Mouse (Mus musculus): ENCODE results near the gene Rpl36a-ps1.
"Not testable (repeated sequence)": the region's sequence is repeated elsewhere in the genome, so short reads cannot be mapped to it uniquely, and the experiment has no call there.

Gene Rpl36a-ps1

DNA sequence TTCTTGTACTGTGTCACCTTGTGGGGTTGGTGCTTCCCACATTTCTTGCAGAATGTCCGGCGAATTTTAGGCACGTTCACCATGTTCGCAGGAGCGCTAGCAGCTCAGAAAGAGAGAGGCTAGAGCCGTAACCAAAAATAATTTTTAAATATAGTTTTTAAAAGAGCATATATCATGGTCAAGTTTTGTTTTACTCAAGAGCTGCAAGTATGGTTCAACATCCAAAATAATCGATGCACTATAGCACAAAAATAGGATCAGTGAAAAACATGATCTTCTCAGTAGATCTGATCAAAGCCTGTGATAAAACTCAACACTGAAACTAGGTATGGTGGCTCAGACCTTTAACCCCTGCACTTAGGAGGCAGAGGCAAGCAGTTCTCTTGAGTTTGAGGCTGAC is at the start of gene Rpl36a-ps1:
TSS of gene Rpl36a-ps1 (minus strand) at position 101 of the 400 bp plus-strand sequence.
- DNase-seq (ENCODE audit: extremely low read depth, low read depth, low spot score): no peak

DNA sequence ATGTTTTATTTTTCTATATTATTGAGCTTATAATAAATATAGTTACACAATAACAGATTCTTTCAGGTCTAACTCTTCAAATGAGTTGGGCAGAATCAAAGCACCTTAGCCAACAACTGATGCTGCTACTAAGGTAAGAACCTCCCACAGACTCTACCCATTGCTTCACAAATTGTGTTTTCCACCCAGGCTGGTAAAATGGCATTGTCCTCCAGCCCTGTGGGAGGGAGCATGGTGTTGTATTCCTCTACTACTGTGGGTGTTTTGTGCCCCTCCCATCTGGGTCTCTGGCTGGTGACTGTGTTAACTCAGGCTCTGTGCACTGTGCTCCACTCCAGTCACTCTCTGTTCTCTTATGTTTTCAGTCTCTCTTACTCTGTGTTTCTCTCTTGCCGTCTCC is 49.4 kb upstream of the Rpl36a-ps1 start:
- peak; percentile 55 for DNase-seq (ENCODE audit: extremely low read depth, low read depth, low spot score)

DNA sequence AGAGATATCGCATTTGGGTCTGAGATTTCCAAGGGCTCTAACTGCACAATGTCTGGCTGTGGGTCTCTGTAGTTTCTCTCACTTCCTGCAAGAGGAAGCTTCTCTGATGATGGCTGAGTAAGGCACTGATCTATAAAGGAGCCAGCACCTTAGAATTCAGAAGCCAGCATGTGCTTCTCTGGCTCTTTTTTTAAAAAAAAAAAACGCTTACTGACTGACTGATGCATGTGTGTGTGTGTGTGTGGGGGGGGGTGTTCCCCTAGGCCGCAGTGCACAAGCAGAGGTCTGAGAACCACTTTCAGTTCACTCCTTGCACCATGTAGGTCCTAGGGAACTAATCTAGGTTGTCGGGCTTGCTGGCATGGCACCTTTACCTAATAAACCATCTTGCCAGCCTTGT is 47.3 kb upstream of the Rpl36a-ps1 start:
- no peak for DNase-seq (ENCODE audit: extremely low read depth, low read depth, low spot score)

DNA sequence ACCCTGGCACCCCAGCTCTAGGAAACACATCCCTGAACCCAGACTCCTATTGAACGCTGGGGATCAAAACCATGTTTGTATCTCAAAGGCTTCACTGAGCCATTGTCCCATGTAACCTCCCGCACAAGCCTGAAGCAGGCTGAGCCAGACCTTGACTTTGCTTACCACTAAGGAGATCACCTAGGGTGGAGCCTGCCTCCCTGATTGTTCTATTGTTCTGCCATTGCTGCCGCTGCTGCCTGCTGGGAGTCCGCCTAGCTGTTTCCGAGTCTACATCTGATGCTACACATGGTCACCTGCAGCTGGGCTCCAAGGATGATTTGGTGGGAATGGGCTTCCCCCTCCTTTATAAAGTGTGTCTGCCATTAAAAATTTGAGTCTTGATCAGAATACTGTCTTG is 45.2 kb upstream of the Rpl36a-ps1 start:
- not testable (repeated sequence) for DNase-seq (ENCODE audit: extremely low read depth, low read depth, low spot score)

DNA sequence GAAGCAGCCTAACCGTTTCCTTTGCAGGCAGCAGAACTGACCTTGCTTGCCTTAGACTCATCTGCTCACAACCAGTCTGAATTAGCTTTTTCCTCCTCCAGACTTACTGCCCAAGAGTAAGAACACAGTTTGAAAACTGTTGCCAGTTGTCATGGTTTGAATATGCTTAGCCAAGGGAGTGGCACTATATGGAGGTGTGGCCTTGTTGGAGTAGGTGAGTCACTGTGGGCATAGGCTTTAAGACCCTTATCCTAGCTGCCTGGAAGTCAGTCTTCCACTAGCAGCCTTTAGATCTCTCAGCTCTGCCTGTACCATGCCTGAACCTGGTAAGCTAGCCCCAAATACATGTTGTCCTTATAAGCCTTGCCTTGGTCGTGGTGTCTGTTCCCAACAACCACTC is 43.6 kb upstream of the Rpl36a-ps1 start:
- DNase-seq (ENCODE audit: extremely low read depth, low read depth, low spot score): no peak

DNA sequence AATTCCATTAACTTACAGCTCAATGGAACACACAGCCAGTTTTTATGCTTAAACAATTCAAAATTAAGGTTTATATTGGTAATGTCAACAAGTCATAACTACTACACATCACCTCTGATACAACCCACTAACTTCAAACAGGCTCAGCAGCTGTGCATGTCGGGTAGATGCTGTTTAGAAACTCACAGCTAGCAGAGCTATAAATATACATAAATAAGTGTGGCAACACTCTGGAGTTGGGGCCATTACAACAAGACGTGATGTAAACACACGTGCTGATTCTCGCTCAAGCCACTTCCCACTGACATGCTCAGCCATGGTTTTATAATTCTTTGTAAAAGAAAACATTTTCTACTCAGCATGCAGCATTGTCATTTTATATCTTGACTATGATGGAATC is 41.9 kb upstream of the Rpl36a-ps1 start:
- no peak for DNase-seq (ENCODE audit: extremely low read depth, low read depth, low spot score)

DNA sequence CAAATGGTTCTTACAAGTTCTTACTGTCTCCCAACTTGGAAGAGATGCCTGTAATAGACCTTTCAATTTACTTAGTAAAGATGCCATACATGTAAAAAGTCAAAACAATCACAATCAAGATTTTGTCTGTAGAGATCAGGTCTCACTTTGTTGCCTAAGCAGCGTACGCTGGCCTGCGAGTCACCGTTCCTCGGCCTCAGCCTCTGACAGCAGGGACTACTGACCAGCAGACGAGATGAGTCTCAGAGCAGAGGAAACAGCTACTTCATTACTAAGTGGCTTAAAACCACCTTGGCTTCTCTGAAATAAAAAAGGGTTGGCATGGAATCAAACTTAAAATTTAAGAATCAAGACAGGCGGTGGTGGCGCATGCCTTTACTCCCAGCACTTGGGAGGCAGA is 40.7 kb upstream of the Rpl36a-ps1 start:
- DNase-seq (ENCODE audit: extremely low read depth, low read depth, low spot score): not testable (repeated sequence)

DNA sequence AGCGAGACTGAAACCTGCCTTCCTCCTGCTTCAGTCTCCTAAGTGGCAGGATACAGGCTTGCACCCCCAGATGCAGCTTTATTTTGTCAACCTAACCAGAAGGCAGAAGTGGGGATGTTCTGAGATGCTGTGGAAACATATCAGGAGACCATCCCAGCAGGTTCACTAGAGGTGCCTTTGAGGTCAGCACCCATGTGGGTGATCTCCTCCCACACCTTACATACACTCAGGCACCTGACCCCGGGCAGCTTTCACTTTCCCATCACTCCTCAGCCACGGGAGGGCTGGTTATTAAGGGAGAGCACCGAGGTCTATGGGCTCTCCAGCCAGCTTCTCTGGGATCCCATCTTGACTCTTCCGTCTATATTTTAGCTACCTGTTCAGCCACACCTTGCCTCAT is 38.5 kb upstream of the Rpl36a-ps1 start:
- no peak for DNase-seq (ENCODE audit: extremely low read depth, low read depth, low spot score)

DNA sequence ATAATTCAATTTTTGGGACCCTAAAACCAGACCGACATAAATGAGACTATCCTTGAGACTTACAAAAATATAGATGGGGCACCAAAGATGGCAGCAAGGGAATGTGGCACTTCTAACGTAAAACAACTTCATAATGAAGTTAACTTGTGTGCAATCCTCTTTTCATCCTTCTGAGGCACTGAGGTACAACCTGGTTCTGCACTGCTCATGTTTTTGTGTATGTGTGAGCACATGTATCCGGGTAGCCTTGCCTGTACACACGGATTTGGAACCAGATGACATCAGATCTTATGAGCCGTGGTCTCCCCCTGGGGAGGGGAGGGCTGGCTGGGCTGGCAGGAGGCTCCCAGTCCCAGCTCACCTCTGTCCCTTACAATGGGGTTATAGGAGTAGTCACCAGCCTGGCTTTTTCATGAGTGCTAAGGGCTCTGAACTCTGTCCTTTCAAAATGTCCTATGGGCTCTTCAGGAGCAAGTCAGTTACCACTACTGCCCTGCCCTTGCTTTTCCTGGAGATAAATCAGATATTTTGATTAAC is 37.3 kb upstream of the Rpl36a-ps1 start:
- no peak for DNase-seq (ENCODE audit: extremely low read depth, low read depth, low spot score)

DNA sequence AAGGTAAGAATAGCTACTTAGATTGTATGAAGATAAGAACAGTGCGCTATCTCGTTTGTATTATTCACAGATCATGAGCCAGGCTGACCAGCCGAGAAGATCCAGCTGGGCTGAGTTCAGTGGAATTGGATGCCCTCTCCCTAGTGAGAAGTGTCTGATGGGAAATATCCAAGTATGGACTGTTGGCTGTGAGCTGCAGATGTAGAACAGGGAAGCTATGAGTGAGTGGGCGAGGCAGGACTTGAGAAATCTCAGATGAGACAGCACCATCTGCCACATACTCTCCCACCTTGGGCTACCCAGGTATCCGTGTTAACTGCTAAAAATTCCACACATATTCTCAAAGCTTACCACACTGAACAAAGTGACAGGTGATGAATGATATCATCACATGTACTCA is 35.9 kb upstream of the Rpl36a-ps1 start:
- DNase-seq (ENCODE audit: extremely low read depth, low read depth, low spot score): no peak

DNA sequence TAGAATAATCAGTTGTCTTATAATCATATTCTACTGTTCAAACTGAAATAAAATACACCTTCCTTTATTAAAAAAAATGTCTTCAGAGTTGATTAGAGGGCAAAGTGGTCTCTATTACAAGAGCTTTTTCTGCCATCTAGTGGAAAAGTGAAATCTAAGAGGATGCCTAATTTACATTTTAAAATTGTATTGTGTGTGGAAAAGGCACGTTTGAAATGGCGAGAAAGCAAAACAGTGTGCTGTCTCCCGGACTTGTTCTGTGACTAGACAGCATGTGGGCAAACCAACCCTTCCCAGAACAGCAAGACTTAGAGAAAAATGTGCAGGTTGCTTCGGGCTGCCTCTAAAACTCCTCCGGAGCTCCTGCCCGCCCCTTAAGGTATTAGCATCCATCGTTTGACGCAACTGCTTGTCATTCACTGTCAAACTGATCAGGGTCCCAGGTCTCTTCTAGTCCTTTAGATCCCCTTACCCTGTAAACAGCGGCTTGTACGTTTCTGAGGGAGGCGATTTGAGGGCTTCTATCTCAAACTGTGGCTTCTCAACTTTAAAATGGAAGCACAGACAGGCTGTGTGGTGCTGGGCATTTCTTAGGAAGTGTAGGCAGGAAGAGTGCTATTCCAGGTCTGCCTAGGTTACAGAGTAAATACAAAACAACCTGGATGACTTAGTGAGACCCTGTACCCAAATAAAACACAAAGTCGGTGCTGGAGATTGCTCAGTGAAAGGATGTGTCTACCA is 28.4 kb upstream of the Rpl36a-ps1 start:
- no peak for DNase-seq (ENCODE audit: extremely low read depth, low read depth, low spot score)

DNA sequence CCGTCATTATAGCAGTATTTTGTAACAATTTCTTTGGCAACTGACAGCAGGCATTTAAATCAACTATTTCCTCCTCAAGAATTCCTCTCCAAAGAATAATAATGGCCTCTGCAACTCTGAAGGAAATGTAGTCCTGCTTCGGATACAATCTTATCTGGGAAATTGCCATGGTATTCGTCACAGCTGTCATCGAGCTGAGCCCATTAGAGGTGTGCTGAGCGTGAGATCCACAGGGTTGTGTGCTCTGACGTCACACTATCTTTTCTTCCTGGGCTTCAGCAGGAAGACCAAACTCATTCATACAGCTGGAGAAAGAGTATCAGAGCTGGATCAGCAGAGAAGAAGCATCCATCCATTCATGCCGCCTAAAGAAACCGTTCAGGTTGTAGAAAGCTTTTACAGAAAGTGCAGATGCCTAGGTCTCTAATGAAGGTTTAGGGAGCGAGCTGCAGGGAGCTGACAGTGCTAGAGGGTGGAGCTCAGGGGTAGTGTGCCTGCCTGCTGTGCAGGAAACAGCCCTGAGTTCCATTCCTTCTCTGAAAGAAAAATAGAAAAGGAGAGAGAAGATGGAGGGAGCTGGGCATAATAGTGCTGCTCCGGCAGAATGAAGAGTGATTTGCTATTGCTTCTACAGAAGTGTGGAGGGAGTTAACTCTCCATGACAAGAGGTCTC is 25.2 kb upstream of the Rpl36a-ps1 start:
- DNase-seq (ENCODE audit: extremely low read depth, low read depth, low spot score): no peak

DNA sequence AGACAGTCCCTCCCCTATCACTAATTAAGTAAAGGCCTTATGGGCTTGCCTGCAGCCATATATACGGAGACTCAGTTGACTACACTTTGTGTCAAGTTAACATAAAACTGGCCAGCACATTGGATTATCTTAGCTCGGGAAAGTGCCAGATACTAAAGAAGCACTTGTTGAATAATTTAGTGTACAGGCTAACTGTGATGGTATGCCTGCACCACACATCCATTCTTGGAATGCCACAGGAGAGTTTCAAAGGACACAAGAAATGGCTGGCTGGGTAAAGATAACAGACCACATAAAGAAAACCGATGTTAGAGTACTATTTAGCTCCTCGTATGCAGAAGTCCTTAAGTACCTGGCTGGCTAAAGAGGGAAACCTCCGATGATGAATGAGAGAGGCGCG is 24.6 kb upstream of the Rpl36a-ps1 start:
- no peak for DNase-seq (ENCODE audit: extremely low read depth, low read depth, low spot score)

DNA sequence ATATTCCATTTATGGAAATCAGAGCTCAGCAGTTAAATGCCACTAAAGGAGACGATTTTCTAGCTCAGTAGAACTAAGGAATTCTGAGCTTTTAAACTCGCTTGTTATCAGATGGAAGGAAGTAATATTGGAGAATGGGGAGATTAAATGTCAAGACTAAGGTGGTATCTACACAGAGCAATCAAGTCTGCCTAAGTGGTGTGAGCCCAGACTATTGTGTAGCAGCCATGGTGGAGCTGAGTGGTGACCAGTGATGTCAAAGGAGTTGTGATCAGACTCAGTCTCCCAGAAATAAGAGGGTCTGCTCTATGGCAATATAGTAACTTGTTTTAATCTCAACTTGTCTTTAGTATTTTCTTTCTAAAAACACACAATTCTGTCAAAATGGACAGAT is 16.8 kb upstream of the Rpl36a-ps1 start:
- no peak for DNase-seq (ENCODE audit: extremely low read depth, low read depth, low spot score)

DNA sequence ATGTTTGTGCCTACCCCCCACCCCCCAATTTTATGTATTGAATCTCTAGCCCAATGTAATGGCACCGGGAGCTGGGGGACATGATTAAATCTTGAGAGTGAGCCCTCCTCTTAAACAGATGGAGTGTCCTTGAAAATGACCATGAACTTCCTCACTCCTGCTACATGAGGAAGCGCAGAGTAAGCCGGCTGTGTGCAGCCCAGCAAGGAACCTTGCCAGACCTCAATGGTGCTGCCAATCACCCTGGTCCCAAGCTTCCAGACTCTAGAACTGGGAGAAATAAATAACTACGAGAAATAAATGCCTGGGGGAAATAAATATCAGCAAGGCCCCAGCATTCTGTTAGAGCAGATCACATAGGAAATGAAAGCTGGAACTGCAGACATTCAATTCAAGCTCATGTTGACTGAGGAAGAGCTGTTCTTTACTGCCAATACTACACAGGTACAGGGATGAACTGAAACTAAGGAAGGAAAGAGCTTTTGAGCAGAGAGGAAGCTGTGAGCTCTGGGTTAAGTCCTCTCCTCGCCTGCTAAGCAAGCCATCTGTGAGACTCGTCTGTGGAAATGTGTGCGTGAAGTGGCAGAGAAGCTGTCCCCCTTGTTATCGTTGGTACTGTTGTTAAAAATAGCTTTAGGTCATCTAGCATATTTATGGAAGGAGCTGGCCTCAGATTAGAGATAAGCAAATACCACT is 16.3 kb upstream of the Rpl36a-ps1 start:
- no peak for DNase-seq (ENCODE audit: extremely low read depth, low read depth, low spot score)

DNA sequence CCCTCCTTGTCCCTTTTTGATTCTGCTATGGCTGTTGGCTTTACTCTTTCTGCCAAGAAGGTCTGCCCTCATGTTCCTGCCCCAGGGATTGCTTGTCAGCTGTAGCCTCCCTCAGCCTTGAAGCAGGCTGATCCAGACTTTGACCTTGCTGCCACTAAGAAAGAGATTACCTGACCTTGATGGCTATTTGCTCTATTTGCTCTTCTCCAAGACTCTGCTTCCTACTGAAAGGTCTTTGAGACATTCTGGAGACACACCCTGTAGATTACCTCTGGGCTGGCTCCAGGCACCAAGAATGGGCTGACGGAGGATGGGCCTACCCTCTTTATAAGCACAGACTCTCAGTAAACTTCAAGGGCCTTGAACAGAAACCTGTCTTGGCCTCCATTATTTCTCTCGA is 1.6 kb downstream of the Rpl36a-ps1 start:
- no peak for DNase-seq (ENCODE audit: extremely low read depth, low read depth, low spot score)

DNA sequence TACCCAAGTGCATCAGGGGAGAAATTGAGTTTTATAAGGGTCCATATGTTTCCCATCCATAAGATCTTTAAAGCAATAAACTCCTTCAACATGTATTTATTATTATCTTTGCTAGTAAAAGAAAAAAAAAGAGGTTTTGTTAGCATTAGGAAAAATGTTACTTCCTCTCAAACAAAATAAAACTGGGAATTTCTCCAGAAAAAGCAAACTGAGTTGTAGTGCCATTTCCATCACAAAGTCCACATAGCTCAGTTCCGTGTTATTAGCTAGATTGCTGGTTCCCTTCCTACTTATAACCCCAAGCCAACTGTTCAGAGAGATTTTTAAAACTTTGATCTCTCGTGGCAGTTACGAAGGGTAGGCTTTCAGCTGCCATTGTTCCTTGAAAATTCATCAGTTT is 3.5 kb downstream of the Rpl36a-ps1 start:
- no peak for DNase-seq (ENCODE audit: extremely low read depth, low read depth, low spot score)

DNA sequence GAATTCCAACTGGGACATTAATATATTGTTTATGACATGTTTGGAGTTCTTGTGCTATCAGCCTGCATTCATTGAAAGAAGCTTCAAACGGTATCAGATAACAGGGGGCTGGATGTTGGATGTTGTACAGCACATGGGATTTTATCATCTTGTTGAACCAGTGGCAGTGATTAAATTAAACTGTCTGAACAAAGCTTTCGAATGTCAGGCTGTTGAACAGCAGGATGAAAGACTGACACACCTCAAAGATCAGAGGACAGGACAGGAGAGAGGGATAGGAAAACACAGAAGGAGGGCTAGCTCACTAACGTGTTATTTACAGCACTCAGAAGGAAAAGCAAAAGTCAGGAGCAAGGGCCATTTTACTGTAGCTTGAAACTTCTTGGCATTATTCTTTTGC is 4.3 kb downstream of the Rpl36a-ps1 start:
- DNase-seq (ENCODE audit: extremely low read depth, low read depth, low spot score): no peak

DNA sequence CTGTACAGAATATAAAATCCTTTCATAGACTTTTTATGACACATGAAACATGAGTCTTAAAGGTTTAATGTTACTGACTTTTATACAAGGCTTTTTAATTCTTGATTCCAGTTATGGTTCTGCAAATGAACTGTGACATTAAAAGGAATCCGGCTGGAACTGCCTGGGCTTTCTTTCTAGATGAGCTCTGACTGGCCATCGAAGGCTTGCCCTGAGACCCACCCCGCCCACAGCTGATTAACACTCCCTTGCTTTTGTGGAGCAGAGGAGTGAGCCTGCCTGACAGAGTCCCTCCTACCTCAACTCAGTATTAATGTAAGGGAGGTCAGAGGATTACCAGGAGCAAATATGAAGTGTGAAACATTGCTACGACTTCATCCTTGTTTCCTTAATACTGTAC is 22.2 kb downstream of the Rpl36a-ps1 start:
- DNase-seq (ENCODE audit: extremely low read depth, low read depth, low spot score): no peak

DNA sequence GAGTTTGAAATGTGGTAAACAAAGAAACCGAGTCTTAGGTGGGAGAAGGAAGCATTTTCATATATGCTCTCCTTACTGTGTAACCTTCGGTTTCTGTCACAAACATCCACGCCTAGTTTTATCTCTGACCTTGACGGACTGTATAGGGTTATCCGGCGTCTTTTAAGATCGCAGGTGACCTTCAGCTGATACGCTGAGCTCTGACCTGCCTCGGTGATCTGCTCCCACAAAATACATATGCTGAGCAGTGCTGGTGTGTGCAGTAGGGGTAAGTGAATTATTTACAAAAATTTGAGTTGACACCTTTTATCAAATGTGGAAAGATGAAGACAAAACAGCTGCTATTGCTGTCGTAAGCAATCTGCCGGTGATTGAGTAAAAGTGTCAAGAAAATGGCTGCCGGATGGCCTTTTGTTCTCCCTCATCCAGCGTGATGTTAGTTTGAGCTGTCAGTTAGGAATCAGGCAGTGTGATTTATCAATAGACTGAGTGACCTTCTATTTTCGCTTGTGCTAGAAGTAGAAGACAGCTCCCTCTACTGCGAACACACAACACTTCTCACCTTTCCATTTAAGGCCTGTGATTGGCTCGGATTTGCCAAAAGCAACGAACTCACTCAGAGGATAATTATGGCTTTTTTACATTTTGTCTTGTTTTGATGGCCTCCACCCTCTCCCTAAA is 35.0 kb downstream of the Rpl36a-ps1 start:
- no peak for DNase-seq (ENCODE audit: extremely low read depth, low read depth, low spot score)

DNA sequence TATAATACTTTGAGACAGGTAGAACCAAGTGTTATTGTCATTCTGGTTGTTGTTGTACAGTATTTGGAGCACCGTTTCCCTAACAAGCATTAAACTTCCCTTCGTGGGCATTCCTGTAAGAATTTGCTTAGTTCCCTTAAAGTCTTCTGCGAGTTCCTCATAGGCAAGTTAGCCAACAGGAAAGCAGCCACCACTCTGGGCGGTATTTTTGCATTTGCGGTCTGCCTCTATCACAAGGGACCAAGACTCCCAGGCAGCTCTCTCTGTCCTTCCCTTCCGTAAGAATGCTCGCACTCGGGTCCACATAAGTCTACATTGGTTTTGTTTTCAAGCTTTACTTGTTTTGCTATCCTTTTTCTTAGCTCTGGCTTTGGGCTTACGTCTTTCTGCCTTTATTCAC is 37.3 kb downstream of the Rpl36a-ps1 start:
- DNase-seq (ENCODE audit: extremely low read depth, low read depth, low spot score): no peak

Measured in fat pad, adult 2 months (tissue).